ENCODE assay signal across 21 mouse cellular contexts in the genomic region with DNA sequence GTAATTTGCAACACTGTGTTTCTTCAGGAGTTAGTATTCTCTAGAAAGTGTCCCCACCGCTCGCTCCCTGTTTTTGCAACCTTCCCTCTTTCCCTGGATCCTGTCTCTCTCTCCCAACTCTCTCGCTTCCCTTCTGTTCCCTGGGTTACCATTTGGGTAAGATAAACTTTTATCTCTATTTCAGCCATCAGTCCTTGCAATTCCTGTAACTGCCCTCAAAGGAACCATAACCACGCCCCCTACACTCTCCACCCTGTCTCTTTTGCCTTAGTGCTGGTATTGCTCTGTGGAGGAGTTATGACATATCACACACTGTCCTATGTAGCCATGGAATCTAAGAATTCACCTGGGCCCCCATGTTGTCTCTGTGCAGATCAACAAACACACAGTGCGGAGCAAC. TPM values are rescaled to one million over a fixed set of nuclear protein-coding genes. Genes with fewer than 3 reads are reported as not detected.
DNase-seq lines count a peak whose midpoint lies in the region; ATAC-seq lines count a peak whose summit lies in the region.
"Had no signal": no experiment of that assay in that cellular context is flagged by ENCODE, and none has a peak within 500 bp of the region (broad histone marks: within the 10 kb centered on the region; RNA-seq: fewer than 3 reads in every experiment).

No protein-coding gene starts in this region.

- peak; percentile 48 for DNase-seq in adrenal gland, adult 2 months
- DNase-seq in adrenal gland, postnatal 10 days: no peak
- DNase-seq in R1 (ENCODE audit: low read depth, low spot score): peak; percentile 23
- no peak for DNase-seq in neural tube, embryonic 10.5 days (ENCODE audit: extremely low spot score, low spot score)
- DNase-seq: adrenal gland, adult 8-10 months; cerebellum, adult 11-12 months; cerebellum, adult 8-10 months; cerebellum, postnatal 10 days; cerebellum, postnatal 36 days; embryo, embryonic 11 days; gastrocnemius, postnatal 25 days had no signal

- H3K4me1 ChIP-seq in intestine, embryonic 16.5 days (ENCODE audit: control insufficient read depth, insufficient read depth, low read length): no peaks in the 10 kb centered on the region
- no peaks in the 10 kb centered on the region for H3K4me1 ChIP-seq in intestine, embryonic 15.5 days (replicated peaks)
- H3K4me1 ChIP-seq: embryonic facial prominence, embryonic 10.5 days; embryonic facial prominence, embryonic 13.5 days; forebrain, embryonic 12.5 days; forebrain, embryonic 15.5 days; hindbrain, embryonic 12.5 days; hindbrain, embryonic 15.5 days had no signal

- no peak overlapping the region for H3K4me2 ChIP-seq in intestine, embryonic 16.5 days (ENCODE audit: low read depth, low read length)
- H3K4me2 ChIP-seq in intestine, embryonic 15.5 days (replicated peaks): no peak overlapping the region
- H3K4me2 ChIP-seq: embryonic facial prominence, embryonic 13.5 days; forebrain, embryonic 12.5 days; forebrain, embryonic 15.5 days; heart, embryonic 11.5 days; hindbrain, embryonic 12.5 days; hindbrain, embryonic 15.5 days had no signal

- WGBS in intestine, embryonic 16.5 days: 83% methylated on average over 5 of the region's 5 CpGs
- WGBS in intestine, embryonic 15.5 days: 78% methylated on average over 5 of the region's 5 CpGs

- no peaks in the 10 kb centered on the region for H3K9me3 ChIP-seq in intestine, embryonic 16.5 days (ENCODE audit: control insufficient read depth, low read length)
- H3K9me3 ChIP-seq in intestine, embryonic 15.5 days: no peaks in the 10 kb centered on the region
- H3K9me3 ChIP-seq: embryonic facial prominence, embryonic 10.5 days; embryonic facial prominence, embryonic 13.5 days; forebrain, embryonic 12.5 days; forebrain, embryonic 15.5 days; hindbrain, embryonic 12.5 days; hindbrain, embryonic 15.5 days had no signal

- H3K4me3 ChIP-seq in intestine, embryonic 16.5 days (ENCODE audit: low read length): no peak overlapping the region
- H3K4me3 ChIP-seq in intestine, embryonic 15.5 days (replicated peaks): no peak overlapping the region
- H3K4me3 ChIP-seq: embryonic facial prominence, embryonic 10.5 days; embryonic facial prominence, embryonic 13.5 days; erythroblast, embryonic 14.5 days; forebrain, embryonic 12.5 days; forebrain, embryonic 15.5 days; hindbrain, embryonic 12.5 days; hindbrain, embryonic 15.5 days had no signal

- no peak overlapping the region for H3K9ac ChIP-seq in intestine, embryonic 16.5 days (ENCODE audit: low read depth, low read length)
- H3K9ac ChIP-seq in intestine, embryonic 15.5 days: no peak overlapping the region
- H3K9ac ChIP-seq: embryonic facial prominence, embryonic 13.5 days; forebrain, embryonic 12.5 days; forebrain, embryonic 15.5 days; hindbrain, embryonic 12.5 days; hindbrain, embryonic 15.5 days had no signal

- no peak overlapping the region for H3K27ac ChIP-seq in intestine, embryonic 16.5 days (ENCODE audit: low read length)
- H3K27ac ChIP-seq in intestine, embryonic 15.5 days: no peak overlapping the region
- H3K27ac ChIP-seq: embryonic facial prominence, embryonic 10.5 days; embryonic facial prominence, embryonic 13.5 days; forebrain, embryonic 12.5 days; forebrain, embryonic 15.5 days; hindbrain, embryonic 12.5 days; hindbrain, embryonic 15.5 days had no signal

- 0 out of 2 replicates have a peak, but pooled peaks have one; percentile 31 for ATAC-seq in intestine, embryonic 16.5 days
- no peak for ATAC-seq in intestine, embryonic 15.5 days
- ATAC-seq: forebrain, embryonic 15.5 days had no signal

- no peaks in the 10 kb centered on the region for H3K36me3 ChIP-seq in intestine, embryonic 16.5 days (ENCODE audit: control insufficient read depth, insufficient read depth, low read length)
- H3K36me3 ChIP-seq in intestine, embryonic 15.5 days: no peaks in the 10 kb centered on the region
- H3K36me3 ChIP-seq: embryonic facial prominence, embryonic 10.5 days; embryonic facial prominence, embryonic 13.5 days; forebrain, embryonic 12.5 days; forebrain, embryonic 15.5 days; hindbrain, embryonic 12.5 days; hindbrain, embryonic 15.5 days had no signal

- H3K27me3 ChIP-seq in intestine, embryonic 16.5 days (replicated peaks; ENCODE audit: control insufficient read depth, insufficient read depth, low read length): no peaks in the 10 kb centered on the region
- H3K27me3 ChIP-seq in intestine, embryonic 15.5 days (replicated peaks): no peaks in the 10 kb centered on the region
- H3K27me3 ChIP-seq: embryonic facial prominence, embryonic 13.5 days; forebrain, embryonic 15.5 days; hindbrain, embryonic 12.5 days; hindbrain, embryonic 15.5 days had no signal

RNA-seq across cellular contexts. Expression of a gene that starts 11.3 kb away (rescaled TPM):
- 10 to 100 TPM; 52.1 to 83.8 TPM for total RNA-seq in adrenal gland, adult 2 months (2021)
- polyA plus RNA-seq in adrenal gland, adult 2 months (2012; rRNA removed): 130 and 174 TPM in 2 replicates
- 10 to 100 TPM; 56.1 to 75.4 TPM for total RNA-seq in adrenal gland, postnatal 10 days (2021)
- polyA plus RNA-seq in intestine, embryonic 16.5 days (2015; fragmentation: Nextera tagmentation; extraction: Ambion mirVana): 5.8 and 6.5 TPM in 2 replicates
- 7.4 and 9.1 TPM in 2 replicates for polyA plus RNA-seq in intestine, embryonic 15.5 days (2015; fragmentation: Nextera tagmentation; extraction: Ambion mirVana)

Comparison
In these comparisons a context has a peak if more than half of its experiments do, and no peak if none do; other contexts are left out.
1. DNase-seq: peak in adrenal gland, adult 2 months (single experiment) and R1 (single experiment); none in adrenal gland, postnatal 10 days (single experiment) and neural tube, embryonic 10.5 days (single experiment).
2. RNA of a gene that starts 11.3 kb away (polyA plus RNA-seq): 130 to 174 TPM in adrenal gland, adult 2 months; 7.4 to 9.1 TPM in intestine, embryonic 15.5 days and 5.8 to 6.5 TPM in intestine, embryonic 16.5 days; every median in the first group is over 10 times any median in the second.